Mouse (Mus musculus): Measurements from ENCODE around the gene Fam120b.

The Fam120b gene

GRCm38 (mm10) chr17:15379741-15380526 lies 16.1 kb upstream of the Fam120b start:
- DNase-seq (ENCODE audit: extremely low spot score, low read depth, low spot score), result no peak

GRCm38 (mm10) chr17:15380641-15381051 lies 15.4 kb upstream of the Fam120b start:
- DNase-seq (ENCODE audit: extremely low spot score, low read depth, low spot score), result no peak

GRCm38 (mm10) chr17:15381092-15381860 lies 14.7 kb upstream of the Fam120b start:
- DNase-seq (ENCODE audit: extremely low spot score, low read depth, low spot score), result no peak

- no peak for DNase-seq (ENCODE audit: extremely low spot score, low read depth, low spot score)
Measured at GRCm38 (mm10) chr17:15381869-15382660, 13.9 kb upstream of the Fam120b start.

GRCm38 (mm10) chr17:15383360-15383759 lies 12.6 kb upstream of the Fam120b start:
- no peak for DNase-seq (ENCODE audit: extremely low spot score, low read depth, low spot score)

- DNase-seq (ENCODE audit: extremely low spot score, low read depth, low spot score), result no peak
Measured at GRCm38 (mm10) chr17:15388892-15389291, 7.1 kb upstream of the Fam120b start.

- DNase-seq (ENCODE audit: extremely low spot score, low read depth, low spot score), result no peak
Measured at GRCm38 (mm10) chr17:15389356-15389755, 6.6 kb upstream of the Fam120b start.

- no peak for DNase-seq (ENCODE audit: extremely low spot score, low read depth, low spot score)
Measured at GRCm38 (mm10) chr17:15401716-15402115, 5.7 kb downstream of the Fam120b start.

GRCm38 (mm10) chr17:15406576-15406975 lies 10.6 kb downstream of the Fam120b start:
- DNase-seq (ENCODE audit: extremely low spot score, low read depth, low spot score), result no peak

GRCm38 (mm10) chr17:15409261-15409660 lies 13.3 kb downstream of the Fam120b start:
- DNase-seq (ENCODE audit: extremely low spot score, low read depth, low spot score), result no peak

- no peak for DNase-seq (ENCODE audit: extremely low spot score, low read depth, low spot score)
Measured at GRCm38 (mm10) chr17:15410861-15411260, 14.9 kb downstream of the Fam120b start.

- no peak for DNase-seq (ENCODE audit: extremely low spot score, low read depth, low spot score)
Measured at GRCm38 (mm10) chr17:15416596-15417215, 20.7 kb downstream of the Fam120b start.

GRCm38 (mm10) chr17:15419534-15419933 lies 23.5 kb downstream of the Fam120b start:
- DNase-seq (ENCODE audit: extremely low spot score, low read depth, low spot score), result no peak

GRCm38 (mm10) chr17:15420021-15420603 lies 24.1 kb downstream of the Fam120b start:
- DNase-seq (ENCODE audit: extremely low spot score, low read depth, low spot score), result no peak

GRCm38 (mm10) chr17:15421446-15421845 lies 25.4 kb downstream of the Fam120b start:
- no peak for DNase-seq (ENCODE audit: extremely low spot score, low read depth, low spot score)

- no peak for DNase-seq (ENCODE audit: extremely low spot score, low read depth, low spot score)
Measured at GRCm38 (mm10) chr17:15422666-15423065, 26.7 kb downstream of the Fam120b start.

- DNase-seq (ENCODE audit: extremely low spot score, low read depth, low spot score), result no peak
Measured at GRCm38 (mm10) chr17:15423080-15423765, 27.2 kb downstream of the Fam120b start.

- no peak for DNase-seq (ENCODE audit: extremely low spot score, low read depth, low spot score)
Measured at GRCm38 (mm10) chr17:15425931-15426330, 29.9 kb downstream of the Fam120b start.

GRCm38 (mm10) chr17:15429451-15429850 lies 33.4 kb downstream of the Fam120b start:
- DNase-seq (ENCODE audit: extremely low spot score, low read depth, low spot score), result no peak

GRCm38 (mm10) chr17:15429937-15430336 lies 33.9 kb downstream of the Fam120b start:
- DNase-seq (ENCODE audit: extremely low spot score, low read depth, low spot score), result no peak

All from hindlimb bud, embryonic 11.5 days (tissue).